Mouse (Mus musculus): ENCODE data around the gene Trib3. TPM values are rescaled to one million over a fixed set of nuclear protein-coding genes. Genes with fewer than 3 reads are reported as not detected.

Gene Trib3
- total and polyA plus RNA-seq, 2 experiments from 2014 or later = 3.4 to 4.2 TPM

DNA sequence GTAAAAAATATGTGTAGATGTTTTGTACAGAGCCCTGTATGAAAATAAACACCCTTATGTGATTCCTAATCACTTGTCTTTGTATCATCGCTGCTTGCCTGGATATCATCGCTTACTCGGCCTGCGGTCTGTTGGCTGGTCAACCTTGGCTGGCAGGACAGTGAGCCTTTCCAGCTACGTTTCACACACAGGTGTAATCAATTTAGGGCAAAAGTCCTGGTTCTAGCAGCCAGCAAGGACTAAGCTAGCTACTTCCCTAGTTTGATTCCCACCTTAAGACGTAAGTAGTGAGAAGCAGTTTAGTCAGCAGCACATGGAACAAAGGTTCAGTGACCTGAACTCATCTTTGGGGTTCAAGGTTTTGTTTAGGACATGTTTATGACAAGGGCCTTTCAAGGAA, 29.9 kb downstream of the Trib3 start:
- Histone ChIP-seq H3K9me3 (ENCODE audit: low read length) (no peaks in the 10 kb centered on the region), H3K4me1 (ENCODE audit: insufficient read depth, low read length) (no peaks in the 10 kb centered on the region), H3K27me3 (ENCODE audit: insufficient read depth, low read length) (no peaks in the 10 kb centered on the region), H3K9ac (replicated peaks; ENCODE audit: low read length, poor library complexity, severe bottlenecking) (no peak overlapping the region), H3K27ac (ENCODE audit: low read depth, low read length) (no peak overlapping the region), H3K4me2 (ENCODE audit: low read depth, low read length, poor library complexity, severe bottlenecking) (no peak overlapping the region), H3K36me3 (ENCODE audit: insufficient read depth, low read length) (peaks cover 68% of the 10 kb centered on the region), H3K4me3 (ENCODE audit: low read depth, low read length) (no peak overlapping the region)
- DNase-seq (ENCODE audit: low spot score) = no peak
- ATAC-seq (ENCODE audit: low FRiP score) = no peak
- TF ChIP-seq CTCF (IDR thresholded peaks at IDR 0.05) = no peak
- 94% methylated on average over 6 of the region's 6 CpGs for WGBS

DNA sequence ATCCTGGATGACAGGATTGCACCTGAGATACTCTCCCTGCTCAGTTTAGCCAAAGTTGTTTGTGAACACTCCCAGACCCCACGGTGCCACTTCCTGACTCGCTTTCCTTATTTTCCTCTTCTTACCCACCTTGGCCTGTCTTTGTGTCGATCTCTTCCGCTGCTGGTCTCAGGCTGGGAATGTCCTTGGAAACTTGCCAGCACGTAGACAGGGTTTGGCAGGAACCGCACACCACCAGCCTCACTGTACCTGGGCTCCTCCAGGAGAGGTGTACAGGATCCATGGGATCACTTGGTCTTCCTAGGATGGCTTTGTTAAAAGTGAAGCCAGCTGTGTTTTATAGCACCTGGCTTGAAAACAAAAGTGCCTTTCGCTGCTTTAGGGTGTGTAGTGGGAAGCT, 30.8 kb downstream of the Trib3 start:
- Histone ChIP-seq H3K4me1 (ENCODE audit: insufficient read depth, low read length) (no peaks in the 10 kb centered on the region), H3K27ac (ENCODE audit: low read depth, low read length) (no peak overlapping the region), H3K27me3 (ENCODE audit: insufficient read depth, low read length) (no peaks in the 10 kb centered on the region), H3K36me3 (ENCODE audit: insufficient read depth, low read length) (peaks cover 68% of the 10 kb centered on the region), H3K9me3 (ENCODE audit: low read length) (no peaks in the 10 kb centered on the region), H3K9ac (replicated peaks; ENCODE audit: low read length, poor library complexity, severe bottlenecking) (no peak overlapping the region), H3K4me2 (ENCODE audit: low read depth, low read length, poor library complexity, severe bottlenecking) (no peak overlapping the region), H3K4me3 (ENCODE audit: low read depth, low read length) (no peak overlapping the region)
- TF ChIP-seq CTCF (IDR thresholded peaks at IDR 0.05) = no peak
- ATAC-seq (ENCODE audit: low FRiP score) (no peak), DNase-seq (ENCODE audit: low spot score) (no peak)
- WGBS = 84% methylated on average over 7 of the region's 7 CpGs

DNA sequence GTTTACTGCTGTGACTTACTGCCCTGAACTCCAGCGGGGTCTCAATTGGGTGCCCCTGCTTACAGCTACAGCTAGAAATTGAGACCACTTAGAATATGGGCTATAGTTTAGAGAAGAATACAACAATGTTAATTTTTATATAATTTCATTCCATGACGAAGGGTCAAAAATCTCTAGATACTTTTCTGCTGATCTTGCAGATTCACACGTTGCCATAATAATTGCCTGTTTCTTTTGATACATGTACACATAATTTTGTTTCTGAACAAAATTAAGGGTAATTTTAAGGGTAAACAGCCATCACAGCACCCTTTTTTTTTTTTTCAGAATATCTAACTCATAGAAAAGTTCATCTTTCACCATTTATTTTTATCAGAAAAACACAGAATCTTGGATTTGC, 36.6 kb downstream of the Trib3 start:
- Histone ChIP-seq H3K9me3 (ENCODE audit: low read length) (no peaks in the 10 kb centered on the region), H3K27me3 (ENCODE audit: insufficient read depth, low read length) (no peaks in the 10 kb centered on the region), H3K9ac (replicated peaks; ENCODE audit: low read length, poor library complexity, severe bottlenecking) (no peak overlapping the region), H3K4me2 (ENCODE audit: low read depth, low read length, poor library complexity, severe bottlenecking) (no peak overlapping the region), H3K36me3 (ENCODE audit: insufficient read depth, low read length) (peaks cover 69% of the 10 kb centered on the region), H3K4me3 (ENCODE audit: low read depth, low read length) (no peak overlapping the region), H3K4me1 (ENCODE audit: insufficient read depth, low read length) (no peaks in the 10 kb centered on the region), H3K27ac (ENCODE audit: low read depth, low read length) (no peak overlapping the region)
- DNase-seq (ENCODE audit: low spot score) (no peak), ATAC-seq (ENCODE audit: low FRiP score) (no peak)
- WGBS = 91% methylated on average over 3 of the region's 3 CpGs
- TF ChIP-seq CTCF (IDR thresholded peaks at IDR 0.05) = no peak

DNA sequence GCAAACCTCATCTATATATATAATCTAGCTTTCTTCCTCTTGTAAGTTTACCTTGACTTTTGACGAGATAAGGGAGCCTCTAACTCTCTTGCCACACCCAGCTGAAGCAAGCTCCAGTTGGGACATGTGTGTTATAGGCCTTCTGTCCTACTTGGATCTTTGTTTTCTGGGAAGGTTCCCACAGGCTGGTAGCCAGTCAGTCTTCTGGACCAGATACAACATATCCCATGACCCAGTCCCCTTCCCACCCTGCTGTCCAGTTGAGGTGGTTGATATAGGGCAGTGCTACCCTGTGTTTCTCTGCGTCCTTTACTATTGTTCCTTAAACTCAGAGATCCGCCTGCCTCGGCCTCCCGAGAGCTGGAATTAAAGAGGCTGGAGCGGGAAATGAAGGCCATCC, 38.4 kb downstream of the Trib3 start:
- H3K27me3 ChIP-seq (ENCODE audit: insufficient read depth, low read length) = no peaks in the 10 kb centered on the region
- WGBS = 97% methylated on average over 6 of the region's 6 CpGs
- H3K27ac ChIP-seq (ENCODE audit: low read depth, low read length) = no peak overlapping the region
- no peak overlapping the region for H3K4me2 ChIP-seq (ENCODE audit: low read depth, low read length, poor library complexity, severe bottlenecking)
- DNase-seq (ENCODE audit: low spot score) = no peak
- ATAC-seq (ENCODE audit: low FRiP score) = no peak
- no peaks in the 10 kb centered on the region for H3K9me3 ChIP-seq (ENCODE audit: low read length)
- no peak overlapping the region for H3K4me3 ChIP-seq (ENCODE audit: low read depth, low read length)
- H3K36me3 ChIP-seq (ENCODE audit: insufficient read depth, low read length) = peaks cover 52% of the 10 kb centered on the region
- H3K9ac ChIP-seq (replicated peaks; ENCODE audit: low read length, poor library complexity, severe bottlenecking) = no peak overlapping the region
- no peak for TF ChIP-seq CTCF (IDR thresholded peaks at IDR 0.05)
- H3K4me1 ChIP-seq (ENCODE audit: insufficient read depth, low read length) = no peaks in the 10 kb centered on the region

DNA sequence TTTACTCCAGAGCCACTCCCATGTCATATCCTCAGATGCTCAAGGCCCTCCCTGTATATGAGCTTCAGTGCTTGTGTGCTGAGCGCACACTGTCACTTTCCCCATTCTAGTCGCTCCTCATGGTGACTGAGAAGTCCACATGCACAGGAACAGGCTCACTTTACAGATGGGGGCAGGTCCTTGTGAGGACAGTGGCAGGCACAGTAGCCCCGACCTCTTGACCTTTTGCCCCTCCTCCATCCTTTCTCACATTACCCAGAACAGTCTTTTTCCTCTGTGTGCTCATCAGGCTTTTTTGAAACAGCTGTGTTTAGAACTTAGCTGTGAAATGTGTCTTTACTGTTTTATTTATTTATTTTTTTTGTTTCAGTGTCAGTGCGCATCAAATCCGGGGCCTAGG, 40.1 kb downstream of the Trib3 start:
- H3K27ac ChIP-seq (ENCODE audit: low read depth, low read length) = no peak overlapping the region
- H3K9me3 ChIP-seq (ENCODE audit: low read length) = no peaks in the 10 kb centered on the region
- H3K27me3 ChIP-seq (ENCODE audit: insufficient read depth, low read length) = no peaks in the 10 kb centered on the region
- no peak overlapping the region for H3K4me3 ChIP-seq (ENCODE audit: low read depth, low read length)
- 81% methylated on average over 5 of the region's 5 CpGs for WGBS
- ATAC-seq (ENCODE audit: low FRiP score) (no peak), DNase-seq (ENCODE audit: low spot score) (no peak)
- no peak overlapping the region for H3K4me2 ChIP-seq (ENCODE audit: low read depth, low read length, poor library complexity, severe bottlenecking)
- no peak overlapping the region for H3K9ac ChIP-seq (replicated peaks; ENCODE audit: low read length, poor library complexity, severe bottlenecking)
- H3K4me1 ChIP-seq (ENCODE audit: insufficient read depth, low read length) = no peaks in the 10 kb centered on the region
- H3K36me3 ChIP-seq (ENCODE audit: insufficient read depth, low read length) = peaks cover 42% of the 10 kb centered on the region
- no peak for TF ChIP-seq CTCF (IDR thresholded peaks at IDR 0.05)

DNA sequence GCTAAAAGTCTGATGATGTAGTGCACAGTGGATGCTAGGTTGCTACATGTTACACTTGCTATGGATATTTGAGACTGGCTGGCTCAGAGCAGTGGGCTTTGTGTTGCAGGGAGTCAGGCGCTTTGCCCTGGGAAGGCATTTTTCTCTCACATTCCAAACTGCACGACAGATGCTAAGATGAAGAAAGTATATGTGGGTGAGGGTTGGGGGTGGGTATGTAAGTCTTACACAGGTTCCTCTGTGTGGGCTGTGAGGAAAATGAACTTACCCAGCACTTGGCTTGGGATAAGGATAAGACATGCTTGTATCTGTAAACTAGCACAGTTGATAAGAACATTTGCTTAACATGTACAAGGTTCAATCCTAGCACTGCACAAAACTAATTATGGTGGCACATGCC, 41.0 kb downstream of the Trib3 start:
- DNase-seq (ENCODE audit: low spot score) (no peak), ATAC-seq (ENCODE audit: low FRiP score) (no peak)
- Histone ChIP-seq H3K36me3 (ENCODE audit: insufficient read depth, low read length) (peaks cover 33% of the 10 kb centered on the region), H3K27ac (ENCODE audit: low read depth, low read length) (no peak overlapping the region), H3K9me3 (ENCODE audit: low read length) (no peaks in the 10 kb centered on the region), H3K27me3 (ENCODE audit: insufficient read depth, low read length) (no peaks in the 10 kb centered on the region), H3K4me3 (ENCODE audit: low read depth, low read length) (no peak overlapping the region), H3K9ac (replicated peaks; ENCODE audit: low read length, poor library complexity, severe bottlenecking) (no peak overlapping the region), H3K4me1 (ENCODE audit: insufficient read depth, low read length) (no peaks in the 10 kb centered on the region), H3K4me2 (ENCODE audit: low read depth, low read length, poor library complexity, severe bottlenecking) (no peak overlapping the region)
- no peak for TF ChIP-seq CTCF (IDR thresholded peaks at IDR 0.05)
- WGBS = 88% methylated on average over 2 of the region's 2 CpGs
